Mouse (Mus musculus) adrenal gland, adult 2 months (tissue): ENCODE results near the gene Bcam. TPM values are rescaled to one million over a fixed set of nuclear protein-coding genes. Genes with fewer than 3 reads are reported as not detected.

ENCODE experiments used
- DNase-seq: peaks from one replicate; pipeline ENCODE4 v3.0.0; 2021
- polyA plus RNA-seq: library from polyadenylated mRNA; depleted of rRNA; stranded (reverse); fragments of >200 nt; gene quantifications from 2 replicates; pipeline ENCODE4 v1.2.3, GENCODE M21; 2012
- total RNA-seq, 2 experiments: library from RNA; stranded (reverse); gene quantifications; 2 replicates each; pipeline ENCODE4 v1.2.3; 2021

Bcam gene
- total and polyA plus RNA-seq, 3 experiments: 35.9 to 103 (median 61.1) TPM

DNA sequence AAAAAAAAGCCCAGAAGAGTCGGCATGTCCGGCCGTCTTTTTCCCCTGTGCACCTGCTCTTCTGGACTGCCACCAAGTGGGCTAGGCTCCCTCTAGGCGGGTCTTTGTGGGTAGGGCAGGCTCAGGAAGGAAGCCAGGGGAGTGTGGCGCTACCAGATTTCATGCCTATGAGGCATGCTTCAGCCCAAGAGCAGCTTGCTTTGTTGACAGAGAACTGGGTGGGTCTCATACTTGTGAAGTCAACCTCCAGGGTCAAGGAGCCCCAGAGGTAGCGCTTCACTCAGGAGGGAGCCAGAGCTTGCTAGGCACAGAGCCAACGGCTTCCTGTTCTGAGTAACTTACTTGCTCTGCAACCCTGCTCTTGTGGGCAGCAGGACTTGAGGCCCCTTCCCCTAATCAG lies 17.2 kb downstream of the Bcam start:
- peak; percentile 44 for DNase-seq

DNA sequence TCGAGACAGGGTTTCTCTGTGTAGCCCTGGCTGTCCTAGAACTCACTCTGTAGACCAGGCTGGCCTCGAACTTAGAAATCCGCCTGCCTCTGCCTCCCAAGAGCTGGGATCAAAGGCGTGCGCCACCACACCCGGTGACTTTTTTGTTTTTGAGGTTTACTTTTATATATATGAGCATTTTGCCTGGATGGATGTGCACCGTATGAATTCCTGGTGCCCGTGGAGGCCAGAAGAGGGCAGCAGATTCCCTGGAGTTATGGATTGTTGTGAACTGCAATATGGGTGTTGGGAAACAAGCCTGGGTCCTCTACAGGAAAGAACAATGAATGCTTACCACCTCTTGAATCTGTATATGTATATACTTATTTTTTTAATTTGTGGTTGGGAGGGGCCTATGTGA lies 18.2 kb downstream of the Bcam start:
- DNase-seq: no peak

DNA sequence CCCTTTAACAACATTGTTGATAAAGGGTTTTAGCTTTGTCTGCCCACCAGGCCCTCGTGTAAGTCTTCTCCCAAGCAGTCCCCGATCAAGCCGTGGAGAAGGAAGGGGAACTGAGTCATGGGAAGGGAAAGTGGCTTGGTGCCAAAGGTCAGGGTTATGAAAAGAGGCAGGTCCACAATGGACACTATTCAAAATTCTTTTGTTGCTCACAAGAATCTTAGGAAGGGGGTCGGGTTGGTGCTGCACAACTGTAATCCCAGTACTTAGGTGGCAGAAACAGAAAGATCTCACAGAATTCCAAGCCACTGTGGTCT lies 19.8 kb downstream of the Bcam start:
- DNase-seq: peak; percentile 53

GRCm38 (mm10) chr7:19750217-19751069 lies 20.4 kb downstream of the Bcam start, which contains the start of gene Nectin2:
TSS of gene Nectin2 (minus strand) at chr7:19750483.
- DNase-seq: peak; percentile 95

DNA sequence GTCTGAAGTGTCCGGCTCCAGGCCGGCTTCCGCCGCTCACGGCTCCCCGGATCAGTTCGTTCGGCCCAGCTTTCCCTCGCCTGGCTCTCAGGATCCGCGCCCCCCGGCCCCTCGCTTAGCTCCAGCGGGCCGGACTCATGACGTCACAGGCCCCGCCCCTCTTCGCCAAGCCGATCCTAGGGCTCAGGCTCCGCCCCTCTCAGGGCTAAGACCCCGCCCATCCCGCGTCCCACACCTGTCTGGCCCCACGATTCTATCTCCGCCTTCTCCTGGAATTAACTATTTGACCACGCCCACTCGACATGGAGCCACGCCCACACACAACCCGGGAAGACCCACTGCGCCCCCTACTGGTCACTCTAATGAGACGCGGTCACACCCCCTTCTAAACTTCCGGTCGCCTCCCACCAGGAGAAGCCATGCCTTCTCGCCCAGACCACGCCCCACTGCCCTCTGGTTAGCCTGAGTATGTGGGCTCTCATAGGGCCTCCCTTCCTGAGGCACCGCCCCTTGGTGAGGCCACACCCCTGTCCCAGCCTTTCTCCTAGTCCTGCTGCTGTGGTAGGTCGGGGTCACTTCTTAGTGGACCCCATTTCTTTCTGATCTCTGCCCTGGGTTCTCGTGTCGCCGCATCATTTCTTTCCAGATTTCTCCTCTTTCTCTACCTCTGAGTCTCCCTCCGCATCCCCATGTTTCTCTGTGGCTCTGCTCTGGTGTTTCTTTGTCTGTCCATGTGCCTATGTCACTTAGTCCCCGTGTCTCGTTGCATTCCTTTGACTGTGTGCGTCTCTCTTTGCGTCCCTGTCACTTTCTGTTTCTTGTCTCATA lies 21.2 kb downstream of the Bcam start:
- DNase-seq: peak; percentile 98

DNA sequence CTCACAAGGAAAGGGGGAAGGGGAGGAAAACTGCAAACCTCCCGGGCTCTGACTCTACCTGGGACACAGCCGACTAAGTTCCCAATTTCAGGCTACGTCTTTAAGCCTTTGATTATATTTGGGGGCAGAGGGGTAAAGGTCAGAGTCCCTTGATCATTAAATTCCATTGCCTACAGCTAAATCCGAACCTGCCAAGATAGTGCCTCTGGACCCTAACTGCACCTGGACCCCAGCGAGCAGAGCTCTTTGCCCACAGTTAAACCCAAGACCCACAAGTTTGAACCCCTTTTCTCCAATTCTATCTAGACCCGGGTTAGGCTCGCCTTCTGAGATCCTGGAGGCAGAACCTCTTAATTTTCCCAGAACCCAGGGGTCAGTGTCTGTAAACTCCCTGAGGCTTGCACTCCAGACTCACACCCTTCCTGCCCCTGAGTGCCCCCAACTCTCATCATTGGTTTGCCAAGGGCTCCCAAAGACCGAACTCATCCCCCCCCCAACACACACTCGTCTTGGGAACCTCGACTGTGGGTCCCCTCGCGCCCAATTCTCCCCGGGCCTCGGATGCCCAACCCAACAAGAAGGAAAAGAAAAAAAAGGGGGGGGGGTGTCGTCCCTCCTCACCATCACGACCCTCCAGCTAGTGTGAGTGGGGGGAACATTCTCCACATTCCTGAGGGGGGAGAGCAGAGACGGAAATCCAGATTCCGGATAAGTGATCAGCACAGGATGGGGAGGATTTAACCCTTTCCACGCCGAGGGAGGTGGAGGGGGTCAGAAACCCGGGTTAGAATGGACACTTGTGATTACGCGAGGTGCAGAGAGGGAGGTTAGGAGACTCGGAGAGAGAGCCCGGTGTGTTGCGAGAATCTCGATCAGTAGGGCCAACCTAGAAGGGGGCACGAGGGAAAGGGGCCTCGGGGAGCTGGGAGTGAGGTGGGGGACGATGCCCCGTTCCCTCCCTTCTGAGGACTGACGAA lies 22.3 kb downstream of the Bcam start:
- DNase-seq: no peak

GRCm38 (mm10) chr7:19747420-19748218 lies 23.2 kb downstream of the Bcam start:
- DNase-seq: peak; percentile 61

DNA sequence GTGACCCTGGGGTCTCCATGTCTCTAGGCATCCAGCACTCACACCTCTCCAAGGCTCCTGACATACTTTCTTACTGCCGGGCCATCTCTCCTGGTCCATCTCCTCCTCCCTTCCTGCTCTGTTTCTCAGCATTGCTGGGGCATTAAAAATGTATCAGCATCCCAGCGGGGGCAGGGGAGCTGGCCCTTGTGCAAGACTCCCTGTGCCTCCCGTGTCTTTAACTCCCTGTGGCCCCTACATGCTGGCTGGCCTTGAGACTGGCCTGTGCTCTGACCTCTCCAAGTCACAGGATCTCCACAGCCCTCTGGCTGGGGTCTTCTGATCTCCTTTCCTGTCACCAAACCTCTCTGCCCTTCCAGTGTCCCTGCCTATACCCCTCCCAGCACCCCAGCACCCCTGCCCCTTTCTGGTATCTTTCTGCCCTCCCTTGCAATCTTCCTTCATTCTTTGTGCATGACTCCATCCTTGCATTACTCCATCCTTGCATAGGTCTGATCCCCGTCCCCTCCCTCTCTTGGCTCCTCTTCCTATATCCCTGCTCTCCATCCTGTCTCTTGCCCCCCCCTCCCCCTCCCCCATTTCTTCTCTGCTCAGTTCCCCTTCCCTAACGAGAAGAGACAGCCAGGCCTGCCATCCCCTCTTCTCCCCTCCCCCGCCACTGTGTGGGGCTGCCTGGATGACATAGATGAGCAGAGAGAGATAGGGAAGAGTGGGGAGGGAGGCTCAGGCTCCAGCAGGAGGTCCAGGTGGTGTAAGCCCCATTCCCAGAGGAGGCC lies 24.2 kb downstream of the Bcam start:
- DNase-seq: peak; percentile 61

- no peak for DNase-seq
These were observed 24.8 kb downstream of the Bcam start for GRCm38 (mm10) chr7:19745971-19746370.

GRCm38 (mm10) chr7:19744590-19745385 lies 26.0 kb downstream of the Bcam start:
- DNase-seq: peak; percentile 85

DNA sequence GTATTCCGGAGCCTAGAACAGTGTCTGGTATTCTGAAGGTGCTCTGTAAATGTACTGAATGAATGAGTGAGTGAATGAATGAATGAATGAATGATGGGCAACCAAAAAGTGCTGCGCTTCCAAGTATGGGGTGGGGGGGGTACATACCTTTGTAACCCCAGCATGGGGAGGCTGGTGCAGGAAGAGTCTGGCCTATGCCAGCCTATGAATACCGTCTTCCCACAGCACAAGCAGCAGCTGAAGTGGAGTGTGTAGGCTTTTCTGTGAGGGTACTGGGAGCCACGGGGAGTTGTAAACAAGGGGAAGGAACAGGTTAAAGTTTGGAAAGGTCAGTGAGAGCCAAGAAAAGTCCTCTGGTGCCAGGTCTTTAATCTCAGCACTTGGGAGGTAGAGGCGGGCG lies 27.0 kb downstream of the Bcam start:
- DNase-seq: no peak

- DNase-seq: no peak
These were observed 28.3 kb downstream of the Bcam start for GRCm38 (mm10) chr7:19742468-19742867.

- peak; percentile 50 for DNase-seq
These were observed 29.3 kb downstream of the Bcam start for GRCm38 (mm10) chr7:19741329-19742031.

DNA sequence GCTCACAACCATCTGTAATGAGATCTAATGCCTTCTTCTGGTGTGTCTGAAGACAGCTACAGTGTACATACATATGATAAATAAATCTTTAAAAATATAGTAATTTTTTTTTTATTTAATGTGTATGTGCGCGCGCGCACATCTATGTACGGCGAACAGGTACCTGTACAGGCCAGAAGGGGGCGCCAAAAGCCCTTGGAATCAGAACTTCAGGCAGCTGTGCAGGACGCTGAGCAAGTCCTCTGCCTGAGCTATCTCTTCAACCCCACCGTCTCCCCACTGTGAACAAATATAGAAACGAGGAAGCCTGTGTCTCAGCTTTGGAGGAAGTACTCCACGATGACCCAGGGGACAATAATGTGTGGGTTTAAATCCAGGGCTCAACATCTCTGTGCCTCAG lies 30.5 kb downstream of the Bcam start:
- no peak for DNase-seq

DNA sequence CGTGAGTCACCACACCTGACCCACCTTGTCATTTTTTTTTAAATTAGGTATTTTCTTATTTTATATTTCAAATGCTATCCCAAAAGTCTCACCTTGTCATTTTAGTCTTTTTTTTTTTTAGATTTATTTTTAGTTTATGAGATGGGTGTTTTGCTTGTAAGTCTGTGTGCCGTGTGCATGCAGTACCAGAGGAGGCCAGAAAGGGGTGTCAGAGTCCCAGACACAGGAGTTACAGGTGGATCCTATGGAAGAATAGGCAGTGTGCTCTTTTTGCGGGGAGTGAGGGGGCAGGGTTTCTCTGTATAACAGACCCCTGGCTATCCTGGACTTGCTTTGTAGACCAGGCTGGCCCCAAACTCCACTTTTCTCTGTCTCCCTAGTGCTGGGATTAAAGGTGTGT lies 32.0 kb downstream of the Bcam start:
- no peak for DNase-seq

GRCm38 (mm10) chr7:19736389-19737057 lies 34.3 kb downstream of the Bcam start:
- no peak for DNase-seq

- no peak for DNase-seq
These were observed 36.6 kb downstream of the Bcam start for GRCm38 (mm10) chr7:19734178-19734666.

- DNase-seq: no peak
These were observed 44.3 kb downstream of the Bcam start for GRCm38 (mm10) chr7:19726541-19726940.
